Mouse (Mus musculus) adrenal gland, postnatal 4 days (tissue): ENCODE results near the gene Hddc2. TPM values are rescaled to one million over a fixed set of nuclear protein-coding genes. Genes with fewer than 3 reads are reported as not detected.
"Not testable (repeated sequence)": the region's sequence is repeated elsewhere in the genome, so short reads cannot be mapped to it uniquely, and the experiment has no call there.

Experiments used
- DNase-seq, 2 experiments: peaks; one replicate each; pipeline ENCODE4 v3.0.0; 2021 to 2022; ENCODE audit warnings: low spot score in 2 of 2, mixed read lengths in 2 of 2
- total RNA-seq, 2 experiments: library from RNA; stranded (reverse); gene quantifications; 2 replicates each; pipeline ENCODE4 v1.2.3; 2021

The Hddc2 gene
- total RNA-seq, 2 experiments from 2014 or later: 51.7 to 53.1 TPM

GRCm38 (mm10) chr10:31352845-31353427, 39.8 kb downstream of the Hddc2 start:
- no peak for DNase-seq

- no peak for DNase-seq
These were observed 41.0 kb downstream of the Hddc2 start for GRCm38 (mm10) chr10:31354141-31354540.

- no peak for DNase-seq
These were observed 41.8 kb downstream of the Hddc2 start for GRCm38 (mm10) chr10:31354886-31355461.

- no peak for DNase-seq
These were observed 46.6 kb downstream of the Hddc2 start for GRCm38 (mm10) chr10:31359749-31360148.

GRCm38 (mm10) chr10:31370200-31370599, 57.0 kb downstream of the Hddc2 start:
- DNase-seq: not testable (repeated sequence)

Other genes with a start within 250 kb of the Hddc2 start
- 10 to 100 TPM; 44.4 to 52.4 TPM for gene Tpd52l1, start 132.6 kb downstream of the Hddc2 start, total RNA-seq